Mouse (Mus musculus) heart, embryonic 11.5 days (tissue): ENCODE measurements around the gene Vat1. TPM values are rescaled to one million over a fixed set of nuclear protein-coding genes. Genes with fewer than 3 reads are reported as not detected.
"Not testable (repeated sequence)": the region's sequence is repeated elsewhere in the genome, so short reads cannot be mapped to it uniquely, and the experiment has no call there.

Source experiments
- ATAC-seq: fragments of 200-750 bp; cut with Nextera tagmentation; replicated peaks from 2 replicates; pipeline ENCODE4 v1.8.0; 2017; ENCODE audit warnings: moderate library complexity; ENCODE audit not compliant: insufficient number of reproducible peaks, low FRiP score, low TSS enrichment
- H3K27ac ChIP-seq: fragments of 300-500 bp; sonication (generic); 2 replicates; pipeline ENCODE4 v1.5.1; 2014; ENCODE audit warnings: mild to moderate bottlenecking, low read depth, low read length
- H3K27me3 ChIP-seq: fragments of 300-500 bp; sonication (generic); 2 replicates; pipeline ENCODE4 v1.6.1; 2014; ENCODE audit warnings: mild to moderate bottlenecking, low read length, mixed read lengths; ENCODE audit not compliant: control insufficient read depth, insufficient read depth
- H3K36me3 ChIP-seq: fragments of 300-500 bp; sonication (generic); 2 replicates; pipeline ENCODE4 v1.6.1; 2014; ENCODE audit warnings: mild to moderate bottlenecking, low read length, moderate library complexity, mixed read lengths; ENCODE audit not compliant: control insufficient read depth, insufficient read depth
- H3K4me1 ChIP-seq: fragments of 300-500 bp; sonication (generic); 2 replicates; pipeline ENCODE4 v1.6.1; 2014; ENCODE audit warnings: low read length; ENCODE audit not compliant: control insufficient read depth, insufficient read depth
- H3K4me2 ChIP-seq: fragments of 300-500 bp; sonication (generic); 2 replicates; pipeline ENCODE4 v1.6.1; 2014; ENCODE audit warnings: mild to moderate bottlenecking, moderate library complexity
- H3K4me3 ChIP-seq: fragments of 300-500 bp; sonication (generic); 2 replicates; pipeline ENCODE4 v1.5.1; 2014; ENCODE audit warnings: low read depth, low read length
- H3K9ac ChIP-seq: fragments of 300-500 bp; sonication (generic); 2 replicates; pipeline ENCODE4 v1.6.1; 2014; ENCODE audit warnings: mild to moderate bottlenecking, low read depth, low read length, moderate library complexity
- H3K9me3 ChIP-seq: fragments of 300-500 bp; sonication (generic); replicated peaks from 2 replicates; pipeline ENCODE4 v1.6.1; 2016; ENCODE audit warnings: low read length; ENCODE audit not compliant: control insufficient read depth
- WGBS: fragments of 180-500 bp; shearing (Covaris S2); extraction: QIAGEN DNeasy Blood & Tissue Kit; methylation state at CpG from one replicate; pipeline ENCODE4 v1.1.7; 2014; ENCODE audit not compliant: insufficient replicate concordance; 5-methylcytosine and 5-hydroxymethylcytosine counted together
- polyA plus RNA-seq: library from polyadenylated mRNA; unstranded; fragments of >200 nt; fragmentation: Nextera tagmentation; extraction: Ambion mirVana; gene quantifications from 2 replicates; pipeline ENCODE4 v1.2.1, GENCODE M21; 2014

Gene Vat1
- polyA plus RNA-seq, 1 experiment from 2014 or later: 26.5 TPM

GRCm38 (mm10) chr11:101452093-101452774 is 13.8 kb downstream of the Vat1 start:
- no peaks in the 10 kb centered on the region for H3K9me3 ChIP-seq
- no peak overlapping the region for H3K9ac ChIP-seq
- H3K27ac ChIP-seq: no peak overlapping the region
- ATAC-seq: no peak
- 58% methylated on average over 10 of the region's 10 CpGs for WGBS
- 0 out of 2 replicates have a peak, but pooled peaks cover 6% of the 10 kb centered on the region for H3K4me1 ChIP-seq
- no peaks in the 10 kb centered on the region for H3K36me3 ChIP-seq
- no peak overlapping the region for H3K4me2 ChIP-seq
- no peaks in the 10 kb centered on the region for H3K27me3 ChIP-seq
- H3K4me3 ChIP-seq: no peak overlapping the region

- H3K9me3 ChIP-seq: no peaks in the 10 kb centered on the region
- no peaks in the 10 kb centered on the region for H3K36me3 ChIP-seq
- 87% methylated on average over 10 of the region's 10 CpGs for WGBS
- H3K4me2 ChIP-seq: no peak overlapping the region
- H3K9ac ChIP-seq: no peak overlapping the region
- H3K4me3 ChIP-seq: no peak overlapping the region
- no peaks in the 10 kb centered on the region for H3K27me3 ChIP-seq
- no peak overlapping the region for H3K27ac ChIP-seq
- no peak for ATAC-seq
- 0 out of 2 replicates have a peak, but pooled peaks cover 6% of the 10 kb centered on the region for H3K4me1 ChIP-seq
These were observed 14.5 kb downstream of the Vat1 start for GRCm38 (mm10) chr11:101451536-101451935.

GRCm38 (mm10) chr11:101450394-101450793 is 15.6 kb downstream of the Vat1 start:
- Histone ChIP-seq H3K27me3 (no peaks in the 10 kb centered on the region), H3K9ac (no peak overlapping the region), H3K36me3 (peaks cover 2% of the 10 kb centered on the region; the same call in 1 of the 2 replicates), H3K27ac (no peak overlapping the region), H3K4me1 (0 out of 2 replicates have a peak, but pooled peaks cover 6% of the 10 kb centered on the region), H3K4me3 (no peak overlapping the region), H3K4me2 (no peak overlapping the region), H3K9me3 (no peaks in the 10 kb centered on the region)
- ATAC-seq: no peak
- 85% methylated on average over 3 of the region's 3 CpGs for WGBS

GRCm38 (mm10) chr11:101449596-101449995 is 16.4 kb downstream of the Vat1 start:
- not testable (repeated sequence) for H3K4me2 ChIP-seq, H3K27ac ChIP-seq, H3K36me3 ChIP-seq, H3K9ac ChIP-seq, H3K9me3 ChIP-seq, H3K4me1 ChIP-seq, H3K4me3 ChIP-seq, ATAC-seq, H3K27me3 ChIP-seq
- 79% methylated on average over 4 of the region's 4 CpGs for WGBS

GRCm38 (mm10) chr11:101448899-101449298 is 17.1 kb downstream of the Vat1 start:
- H3K4me2 ChIP-seq: peak overlapping the region; percentile 63
- H3K27me3 ChIP-seq: no peaks in the 10 kb centered on the region
- H3K9me3 ChIP-seq: no peaks in the 10 kb centered on the region
- WGBS: 71% methylated on average over 4 of the region's 4 CpGs
- peaks cover 6% of the 10 kb centered on the region for H3K4me1 ChIP-seq
- no peak for ATAC-seq
- H3K27ac ChIP-seq: 0 out of 2 replicates have a peak overlapping the region, but pooled peaks have one; percentile 1
- peak overlapping the region; percentile 74; the same call in 1 of the 2 replicates for H3K9ac ChIP-seq
- H3K36me3 ChIP-seq: peaks cover 14% of the 10 kb centered on the region
- H3K4me3 ChIP-seq: peak overlapping the region; percentile 50

GRCm38 (mm10) chr11:101448274-101448746 is 17.7 kb downstream of the Vat1 start, which contains the start of gene Ifi35:
Gene Ifi35, plus strand, starts transcription at chr11:101448407.
- H3K27ac ChIP-seq: peak within 1 kb of the TSS; percentile 62
- H3K9ac ChIP-seq: peak within 1 kb of the TSS; percentile 74
- H3K36me3 ChIP-seq: peaks cover 19% of the 10 kb centered on the region
- peaks cover 10% of the 10 kb centered on the region for H3K4me1 ChIP-seq
- no peaks in the 10 kb centered on the region for H3K27me3 ChIP-seq
- WGBS: 18% methylated on average over 10 of the region's 10 CpGs
- no peaks in the 10 kb centered on the region for H3K9me3 ChIP-seq
- H3K4me2 ChIP-seq: peak within 1 kb of the TSS; percentile 63
- peak; percentile 71 for ATAC-seq
- H3K4me3 ChIP-seq: peak within 1 kb of the TSS; percentile 50

- H3K4me1 ChIP-seq: peaks cover 10% of the 10 kb centered on the region
- WGBS: 82% methylated on average over 5 of the region's 5 CpGs
- no peak overlapping the region for H3K9ac ChIP-seq
- H3K4me3 ChIP-seq: no peak overlapping the region
- H3K4me2 ChIP-seq: peak overlapping the region; percentile 63
- H3K27me3 ChIP-seq: no peaks in the 10 kb centered on the region
- ATAC-seq: no peak
- H3K27ac ChIP-seq: peak overlapping the region; percentile 62; the same call in 1 of the 2 replicates
- peaks cover 22% of the 10 kb centered on the region for H3K36me3 ChIP-seq
- H3K9me3 ChIP-seq: no peaks in the 10 kb centered on the region
These were observed 18.2 kb downstream of the Vat1 start for GRCm38 (mm10) chr11:101447786-101448185.

- H3K9me3 ChIP-seq, H3K9ac ChIP-seq, ATAC-seq, H3K4me2 ChIP-seq, H3K4me3 ChIP-seq, H3K27me3 ChIP-seq, H3K27ac ChIP-seq, H3K4me1 ChIP-seq: not testable (repeated sequence)
- WGBS: 89% methylated on average over 8 of the region's 8 CpGs
- H3K36me3 ChIP-seq: peaks cover 22% of the 10 kb centered on the region
These were observed 19.2 kb downstream of the Vat1 start for GRCm38 (mm10) chr11:101446860-101447259.
